Mouse (Mus musculus) kidney, embryonic 16.5 days (tissue): ENCODE measurements around the gene Znfx1. TPM values are rescaled to one million over a fixed set of nuclear protein-coding genes. Genes with fewer than 3 reads are reported as not detected.
A peak's percentile ranks its signal among the peaks of the same experiment; 100 is the strongest.

Experiments
- ATAC-seq: fragments of 200-750 bp; cut with Nextera tagmentation; 2 replicates; pipeline ENCODE4 v1.8.0; 2017; ENCODE audit warnings: moderate TSS enrichment; ENCODE audit not compliant: low FRiP score, low TSS enrichment
- H3K27ac ChIP-seq: fragments of 300-500 bp; sonication (generic); 2 replicates; pipeline ENCODE4 v1.5.1; 2014; ENCODE audit warnings: low read length
- H3K27me3 ChIP-seq: fragments of 300-500 bp; sonication (generic); 2 replicates; pipeline ENCODE4 v1.6.1; 2014; ENCODE audit warnings: low read length, control low read depth, mixed read lengths; ENCODE audit not compliant: insufficient read depth
- H3K36me3 ChIP-seq: fragments of 300-500 bp; sonication (generic); 2 replicates; pipeline ENCODE4 v1.6.1; 2014; ENCODE audit warnings: low read length, control low read depth, mixed read lengths; ENCODE audit not compliant: insufficient read depth
- H3K4me1 ChIP-seq: fragments of 300-500 bp; sonication (generic); 2 replicates; pipeline ENCODE4 v1.6.1; 2014; ENCODE audit warnings: low read length, control low read depth, mixed read lengths; ENCODE audit not compliant: insufficient read depth
- H3K4me2 ChIP-seq: fragments of 300-500 bp; sonication (generic); replicated peaks from 2 replicates; pipeline ENCODE4 v1.6.1; 2014; ENCODE audit warnings: low read depth, low read length
- H3K4me3 ChIP-seq: fragments of 300-500 bp; sonication (generic); 2 replicates; pipeline ENCODE4 v1.5.1; 2014; ENCODE audit warnings: mild to moderate bottlenecking, low read length
- H3K9ac ChIP-seq: fragments of 300-500 bp; sonication (generic); replicated peaks from 2 replicates; pipeline ENCODE4 v1.6.1; 2014; ENCODE audit warnings: low read length
- H3K9me3 ChIP-seq: fragments of 300-500 bp; sonication (generic); 2 replicates; pipeline ENCODE4 v1.6.1; 2016; ENCODE audit warnings: low read length, control low read depth
- WGBS: fragments of 180-500 bp; shearing (Covaris S2); extraction: QIAGEN DNeasy Blood & Tissue Kit; methylation state at CpG from one replicate; pipeline ENCODE4 v1.1.7; 2014; 5-methylcytosine and 5-hydroxymethylcytosine counted together
- polyA plus RNA-seq: library from polyadenylated mRNA; unstranded; fragments of >200 nt; fragmentation: Nextera tagmentation; extraction: Ambion mirVana; gene quantifications from 2 replicates; pipeline ENCODE4 v1.2.1, GENCODE M21; 2015

Znfx1 gene
- polyA plus RNA-seq, 1 experiment from 2014 or later: 11.8 TPM

DNA sequence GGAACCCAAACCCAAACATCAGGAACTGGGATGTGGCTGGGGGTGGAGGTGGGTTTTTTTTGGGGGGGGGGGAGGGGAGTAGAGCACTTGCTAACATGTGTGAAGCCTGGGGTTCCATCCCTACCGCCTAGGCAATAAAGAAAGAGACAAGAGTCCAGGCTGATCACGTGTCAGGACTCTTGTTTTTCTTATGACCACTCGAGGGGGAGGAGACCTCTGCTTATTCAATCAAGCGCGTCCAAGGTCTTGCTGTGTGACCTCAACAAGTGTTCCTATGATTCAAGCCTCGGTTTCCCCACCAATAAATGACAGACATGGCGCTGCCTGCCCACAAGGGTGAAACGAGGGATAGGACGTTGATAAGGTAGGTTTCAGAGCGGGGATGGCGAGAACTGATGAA, 23.3 kb upstream of the Znfx1 start:
- Histone ChIP-seq H3K9ac (no peak overlapping the region), H3K27ac (no peak overlapping the region), H3K4me1 (peaks cover 11% of the 10 kb centered on the region), H3K4me2 (no peak overlapping the region), H3K36me3 (no peaks in the 10 kb centered on the region), H3K9me3 (no peaks in the 10 kb centered on the region), H3K4me3 (no peak overlapping the region), H3K27me3 (no peaks in the 10 kb centered on the region)
- no peak for ATAC-seq
- WGBS: 40% methylated on average over 11 of the region's 11 CpGs

DNA sequence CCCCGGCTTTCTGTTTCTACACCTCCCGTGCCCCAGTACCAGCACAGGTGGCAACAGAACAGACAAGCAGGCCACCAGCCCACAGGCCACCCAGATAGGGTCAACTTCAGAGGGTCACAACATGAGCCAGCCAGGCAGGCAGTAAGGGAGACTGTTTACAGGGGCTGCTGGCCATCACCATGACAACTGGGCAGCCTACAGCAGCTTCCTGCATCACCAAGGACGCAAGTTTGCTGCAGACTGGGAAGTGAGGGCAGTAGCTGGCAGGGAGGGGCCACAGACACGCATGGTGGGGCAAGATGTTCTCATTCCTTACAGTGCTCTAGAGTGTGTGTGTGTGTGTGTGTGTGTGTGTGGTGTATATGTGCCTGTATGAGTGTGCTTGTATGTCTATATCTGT, 18.8 kb upstream of the Znfx1 start:
- H3K9ac ChIP-seq: no peak overlapping the region
- ATAC-seq: peak; percentile 85
- 7% methylated on average over 4 of the region's 4 CpGs for WGBS
- H3K4me3 ChIP-seq: no peak overlapping the region
- H3K4me2 ChIP-seq: no peak overlapping the region
- peaks cover 25% of the 10 kb centered on the region for H3K4me1 ChIP-seq
- no peaks in the 10 kb centered on the region for H3K36me3 ChIP-seq
- H3K27ac ChIP-seq: no peak overlapping the region
- H3K27me3 ChIP-seq: no peaks in the 10 kb centered on the region
- no peaks in the 10 kb centered on the region for H3K9me3 ChIP-seq

DNA sequence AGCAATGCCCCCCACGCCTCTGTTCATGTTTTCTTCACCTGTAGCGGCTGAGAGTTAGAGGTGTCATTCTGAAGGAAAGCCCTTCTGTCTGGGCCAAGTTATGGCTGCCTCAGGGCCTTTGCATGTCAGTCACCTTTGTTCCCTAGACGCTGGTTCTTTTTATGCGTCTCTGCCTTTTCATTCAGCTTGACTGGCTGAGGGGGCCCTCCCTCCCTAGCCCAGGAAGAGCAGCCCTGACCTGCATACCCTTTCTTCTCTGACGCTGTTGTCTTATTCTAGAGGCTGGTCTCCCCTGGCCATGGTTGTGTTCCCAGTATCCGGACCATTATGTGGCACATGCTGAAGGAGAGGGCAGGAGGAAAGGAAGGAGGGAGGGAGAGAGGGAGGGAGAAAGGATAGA, 18.3 kb upstream of the Znfx1 start:
- ATAC-seq: no peak
- no peak overlapping the region for H3K9ac ChIP-seq
- H3K4me3 ChIP-seq: no peak overlapping the region
- no peaks in the 10 kb centered on the region for H3K27me3 ChIP-seq
- no peaks in the 10 kb centered on the region for H3K36me3 ChIP-seq
- H3K4me1 ChIP-seq: peaks cover 25% of the 10 kb centered on the region
- no peaks in the 10 kb centered on the region for H3K9me3 ChIP-seq
- WGBS: 45% methylated on average over 6 of the region's 6 CpGs
- no peak overlapping the region for H3K4me2 ChIP-seq
- H3K27ac ChIP-seq: 0 out of 2 replicates have a peak overlapping the region, but pooled peaks have one; percentile 10

GRCm38 (mm10) chr2:167080387-167080786, 17.6 kb upstream of the Znfx1 start:
- no peak for ATAC-seq
- Histone ChIP-seq H3K36me3 (no peaks in the 10 kb centered on the region), H3K27ac (no peak overlapping the region), H3K27me3 (no peaks in the 10 kb centered on the region), H3K4me3 (no peak overlapping the region), H3K4me1 (peaks cover 25% of the 10 kb centered on the region), H3K9me3 (no peaks in the 10 kb centered on the region), H3K4me2 (no peak overlapping the region), H3K9ac (no peak overlapping the region)
- WGBS: 77% methylated on average over 3 of the region's 3 CpGs

GRCm38 (mm10) chr2:167079535-167080257, 16.9 kb upstream of the Znfx1 start:
- Histone ChIP-seq H3K9ac (no peak overlapping the region), H3K36me3 (no peaks in the 10 kb centered on the region), H3K4me2 (no peak overlapping the region), H3K27me3 (no peaks in the 10 kb centered on the region), H3K27ac (no peak overlapping the region), H3K9me3 (no peaks in the 10 kb centered on the region), H3K4me1 (peaks cover 25% of the 10 kb centered on the region), H3K4me3 (no peak overlapping the region)
- 36% methylated on average over 18 of the region's 18 CpGs for WGBS
- no peak for ATAC-seq

DNA sequence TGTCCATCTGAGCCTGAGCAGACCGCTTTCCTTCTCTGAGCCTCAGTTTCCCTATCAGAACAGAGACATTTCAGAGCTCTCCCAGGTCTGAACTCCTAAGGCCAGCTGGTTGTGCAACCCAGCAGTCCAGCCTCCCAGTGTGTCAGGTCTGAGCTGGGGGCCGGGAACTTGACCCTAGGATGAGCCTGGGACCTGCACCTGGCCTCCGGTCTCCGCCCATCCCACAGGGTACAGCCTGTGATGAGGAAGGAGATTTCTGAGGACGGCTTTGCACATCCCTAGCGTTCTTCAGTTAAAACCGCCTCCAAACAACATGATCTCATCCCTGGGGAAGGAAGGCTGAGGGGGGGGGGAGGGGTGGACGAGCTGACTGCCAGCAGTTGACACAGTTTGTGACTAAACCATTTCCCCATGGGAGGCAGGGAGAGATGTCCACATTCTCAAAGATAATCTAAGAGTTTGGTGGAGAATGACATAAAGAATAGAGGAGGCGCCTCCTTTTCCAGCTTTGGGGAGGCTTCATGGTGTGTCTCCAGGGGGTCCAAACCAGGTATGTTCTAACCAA, 16.2 kb upstream of the Znfx1 start:
- Histone ChIP-seq H3K9me3 (no peaks in the 10 kb centered on the region), H3K4me3 (no peak overlapping the region), H3K9ac (no peak overlapping the region), H3K36me3 (no peaks in the 10 kb centered on the region), H3K27ac (no peak overlapping the region), H3K27me3 (no peaks in the 10 kb centered on the region), H3K4me2 (no peak overlapping the region), H3K4me1 (peaks cover 25% of the 10 kb centered on the region)
- 0 out of 2 replicates have a peak, but pooled peaks have one; percentile 9 for ATAC-seq
- 45% methylated on average over 9 of the region's 9 CpGs for WGBS

DNA sequence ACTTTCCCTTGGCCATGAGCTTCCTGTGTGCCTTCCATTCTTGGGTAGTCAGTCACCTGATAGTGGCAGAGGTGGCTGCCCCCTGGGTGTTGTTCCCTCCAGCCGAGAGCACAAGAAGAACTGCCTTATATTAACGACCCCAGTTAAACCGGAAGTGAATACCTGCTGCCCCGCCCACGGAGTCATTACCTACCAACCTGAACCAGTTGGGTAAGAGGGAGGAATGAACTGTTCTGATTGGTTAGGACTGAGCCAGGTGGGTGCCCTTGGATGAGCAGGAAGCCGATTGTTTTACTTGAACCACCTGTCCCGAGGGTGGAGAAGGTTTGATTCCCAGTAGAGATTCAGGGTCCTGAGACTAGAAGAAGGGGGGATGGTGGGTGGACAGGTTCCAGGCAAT, 15.7 kb upstream of the Znfx1 start:
- H3K4me2 ChIP-seq: 0 out of 2 replicates have a peak overlapping the region, but pooled peaks have one; percentile 14
- ATAC-seq: no peak

GRCm38 (mm10) chr2:167077199-167077962, 14.6 kb upstream of the Znfx1 start:
- 78% methylated on average over 11 of the region's 11 CpGs for WGBS
- Histone ChIP-seq H3K36me3 (no peaks in the 10 kb centered on the region), H3K27ac (no peak overlapping the region), H3K27me3 (no peaks in the 10 kb centered on the region), H3K4me2 (no peak overlapping the region), H3K4me3 (no peak overlapping the region), H3K9me3 (no peaks in the 10 kb centered on the region), H3K9ac (no peak overlapping the region), H3K4me1 (peaks cover 25% of the 10 kb centered on the region)
- no peak for ATAC-seq

More for the DNA sequence above, 15.7 kb upstream of the Znfx1 start:
- no peaks in the 10 kb centered on the region for H3K27me3 ChIP-seq
- no peak overlapping the region for H3K27ac ChIP-seq
- H3K4me1 ChIP-seq: peaks cover 25% of the 10 kb centered on the region
- no peak overlapping the region for H3K9ac ChIP-seq
- no peaks in the 10 kb centered on the region for H3K36me3 ChIP-seq
- no peaks in the 10 kb centered on the region for H3K9me3 ChIP-seq
- no peak overlapping the region for H3K4me3 ChIP-seq
- 26% methylated on average over 7 of the region's 7 CpGs for WGBS

- Histone ChIP-seq H3K9me3 (no peaks in the 10 kb centered on the region), H3K9ac (no peak overlapping the region), H3K36me3 (no peaks in the 10 kb centered on the region), H3K4me3 (no peak overlapping the region), H3K4me2 (no peak overlapping the region), H3K27me3 (no peaks in the 10 kb centered on the region), H3K4me1 (peaks cover 19% of the 10 kb centered on the region), H3K27ac (no peak overlapping the region)
- ATAC-seq: no peak
- 92% methylated on average over 2 of the region's 2 CpGs for WGBS
Observed at GRCm38 (mm10) chr2:167076759-167077158, 13.9 kb upstream of the Znfx1 start.

DNA sequence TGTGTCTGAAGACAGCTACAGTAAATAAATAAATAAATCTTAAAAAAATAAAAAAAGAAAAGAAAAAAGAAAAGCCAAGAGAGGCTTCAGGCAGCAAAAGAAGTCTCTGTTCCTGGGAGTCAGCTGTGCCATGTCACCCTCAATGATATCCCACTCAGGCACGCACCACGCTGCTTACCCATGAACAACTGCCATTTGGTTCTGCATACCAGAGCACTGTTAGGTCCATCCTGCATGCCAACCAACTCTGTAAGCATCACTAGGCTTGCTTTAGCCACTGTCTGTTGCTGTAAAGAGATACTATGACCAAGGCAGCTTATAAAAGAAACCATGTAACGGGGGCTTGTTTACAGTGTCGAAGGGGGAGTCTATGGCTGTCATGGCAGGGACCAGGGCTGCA, 13.5 kb upstream of the Znfx1 start:
- H3K4me2 ChIP-seq: no peak overlapping the region
- no peaks in the 10 kb centered on the region for H3K9me3 ChIP-seq
- no peak overlapping the region for H3K27ac ChIP-seq
- no peak for ATAC-seq
- no peak overlapping the region for H3K9ac ChIP-seq
- 93% methylated on average over 4 of the region's 4 CpGs for WGBS
- H3K4me1 ChIP-seq: peaks cover 15% of the 10 kb centered on the region
- H3K4me3 ChIP-seq: no peak overlapping the region
- no peaks in the 10 kb centered on the region for H3K36me3 ChIP-seq
- no peaks in the 10 kb centered on the region for H3K27me3 ChIP-seq
